In genomic region chr1:51916276-51916675, GRCm38 (mm10) we compare ENCODE assay signal across 8 mouse cellular contexts. TPM values are rescaled to one million over a fixed set of nuclear protein-coding genes. Genes with fewer than 3 reads are reported as not detected.
DNase-seq lines count a peak whose midpoint lies in the region; ATAC-seq and TF ChIP-seq lines count a peak whose summit lies in the region.

No protein-coding gene starts in this region.

- no peak overlapping the region for H3K27ac ChIP-seq in heart, embryonic 11.5 days (ENCODE audit: low read depth, low read length)
- no peak overlapping the region for H3K27ac ChIP-seq in bone marrow macrophage, adult 2 months (ENCODE audit: insufficient read depth, low read depth, low read length)
- H3K27ac ChIP-seq in hindbrain, embryonic 13.5 days, result peak overlapping the region; percentile 93
- no peak overlapping the region for H3K27ac ChIP-seq in midbrain, embryonic 11.5 days (ENCODE audit: low read depth, low read length)

- DNase-seq in heart, postnatal 36 days, result no peak
- peak; percentile 88 for DNase-seq in midbrain, embryonic 11.5 days (ENCODE audit: low spot score, missing footprints)
- DNase-seq in left cerebral cortex, adult 11 months (ENCODE audit: low spot score), result no peak
- DNase-seq in lung, postnatal 10 days, result no peak

- H3K9me3 ChIP-seq in heart, embryonic 11.5 days (replicated peaks; ENCODE audit: control insufficient read depth, low read length), result no peaks in the 10 kb centered on the region
- no peaks in the 10 kb centered on the region for H3K9me3 ChIP-seq in hindbrain, embryonic 13.5 days
- H3K9me3 ChIP-seq in midbrain, embryonic 11.5 days (ENCODE audit: control insufficient read depth, low read length), result no peaks in the 10 kb centered on the region

- peak overlapping the region; percentile 67 for H3K4me2 ChIP-seq in heart, embryonic 11.5 days
- H3K4me2 ChIP-seq in hindbrain, embryonic 13.5 days, result peak overlapping the region; percentile 61
- peak overlapping the region; percentile 57 for H3K4me2 ChIP-seq in midbrain, embryonic 11.5 days

- no peak for TF ChIP-seq POLR2A in bone marrow macrophage, adult 2 months (IDR thresholded peaks at IDR 0.05; ENCODE audit: borderline replicate concordance, low read depth, low read length)

- peaks cover 13% of the 10 kb centered on the region for H3K4me1 ChIP-seq in heart, embryonic 11.5 days (ENCODE audit: control insufficient read depth, insufficient read depth, low read length)
- H3K4me1 ChIP-seq in bone marrow macrophage, adult 2 months (ENCODE audit: control insufficient read depth, insufficient read depth, low read length), result no peaks in the 10 kb centered on the region; the same call in 1 of the 2 replicates
- peaks cover 31% of the 10 kb centered on the region for H3K4me1 ChIP-seq in hindbrain, embryonic 13.5 days (replicated peaks)
- peaks cover 9% of the 10 kb centered on the region for H3K4me1 ChIP-seq in midbrain, embryonic 11.5 days (ENCODE audit: control insufficient read depth, insufficient read depth, low read length)

- peak overlapping the region; percentile 86; the same call in 1 of the 2 replicates for H3K9ac ChIP-seq in heart, embryonic 11.5 days (ENCODE audit: low read depth, low read length)
- H3K9ac ChIP-seq in hindbrain, embryonic 13.5 days, result peak overlapping the region; percentile 95
- H3K9ac ChIP-seq in midbrain, embryonic 11.5 days (ENCODE audit: low read length), result no peak overlapping the region

- 44% methylated on average over 5 of the region's 5 CpGs for WGBS in heart, embryonic 11.5 days (ENCODE audit: insufficient replicate concordance)
- WGBS in hindbrain, embryonic 13.5 days, result 56% methylated on average over 5 of the region's 5 CpGs
- WGBS in midbrain, embryonic 11.5 days, result 53% methylated on average over 5 of the region's 5 CpGs

- no peak for ATAC-seq in heart, embryonic 11.5 days (replicated peaks; ENCODE audit: insufficient number of reproducible peaks, low FRiP score, low TSS enrichment)
- peak; percentile 12; the same call in 1 of the 2 replicates for ATAC-seq in hindbrain, embryonic 13.5 days (ENCODE audit: low FRiP score)
- peak; percentile 15 for ATAC-seq in midbrain, embryonic 11.5 days (ENCODE audit: low FRiP score)
- no peak for ATAC-seq in granulocyte monocyte progenitor cell, adult 5-6 weeks (replicated peaks; ENCODE audit: poor library complexity, severe bottlenecking)

- H3K27me3 ChIP-seq in heart, embryonic 11.5 days (ENCODE audit: control insufficient read depth, insufficient read depth, low read length), result no peaks in the 10 kb centered on the region
- H3K27me3 ChIP-seq in hindbrain, embryonic 13.5 days, result no peaks in the 10 kb centered on the region
- H3K27me3 ChIP-seq in midbrain, embryonic 11.5 days (ENCODE audit: control insufficient read depth, insufficient read depth, low read length), result no peaks in the 10 kb centered on the region

- intact Hi-C loops in heart, postnatal 36 days (cut with DNase I), result loop anchor here (2.0 kb wide), 1 partner anchor 29 kb away; no protein-coding TSS in a partner anchor

- peak overlapping the region; percentile 80 for H3K4me3 ChIP-seq in heart, embryonic 11.5 days (ENCODE audit: low read depth, low read length)
- peak overlapping the region; percentile 51; the same call in 1 of the 2 replicates for H3K4me3 ChIP-seq in bone marrow macrophage, adult 2 months (ENCODE audit: insufficient read depth, low read length)
- peak overlapping the region; percentile 86 for H3K4me3 ChIP-seq in hindbrain, embryonic 13.5 days
- H3K4me3 ChIP-seq in midbrain, embryonic 11.5 days (ENCODE audit: low read depth, low read length), result peak overlapping the region; percentile 78

- no peaks in the 10 kb centered on the region for H3K36me3 ChIP-seq in heart, embryonic 11.5 days (ENCODE audit: control insufficient read depth, insufficient read depth, low read length)
- H3K36me3 ChIP-seq in hindbrain, embryonic 13.5 days, result no peaks in the 10 kb centered on the region
- no peaks in the 10 kb centered on the region for H3K36me3 ChIP-seq in midbrain, embryonic 11.5 days (ENCODE audit: control insufficient read depth, insufficient read depth, low read length)

- TF ChIP-seq CTCF in bone marrow macrophage, adult 2 months (IDR thresholded peaks at IDR 0.05; ENCODE audit: low read depth, low read length), result no peak

RNA-seq across cellular contexts. Expression of gene Myo1b, which starts 0.4 kb away (rescaled TPM):
- polyA plus RNA-seq in heart, embryonic 11.5 days (2014; fragmentation: Nextera tagmentation; extraction: Ambion mirVana), result 39.1 and 51.8 TPM in 2 replicates
- total RNA-seq in heart, postnatal 36 days (2021), result 10 to 100 TPM; 25.3 to 30.9 TPM
- polyA plus RNA-seq in bone marrow macrophage, adult 2 months (2012; ENCODE audit: insufficient read depth, insufficient read length, missing spikeins), result 1.2 and 1.8 TPM in 2 replicates
- polyA plus RNA-seq in hindbrain, embryonic 13.5 days (2015; fragmentation: Nextera tagmentation; extraction: Ambion mirVana), result 78.7 and 87.9 TPM in 2 replicates
- polyA plus RNA-seq in midbrain, embryonic 11.5 days (2014; fragmentation: Nextera tagmentation; extraction: Ambion mirVana), result 104 and 105 TPM in 2 replicates
- 2.6 and 4.4 TPM in 2 replicates for total RNA-seq in granulocyte monocyte progenitor cell, adult 5-6 weeks (2014; fragmentation: Nextera tagmentation)
- total RNA-seq in granulocyte monocyte progenitor cell, adult 5-6 weeks (2017), result 5.5 and 13.1 TPM in 2 replicates

Comparison
In these comparisons a context has a peak if more than half of its experiments do, and no peak if none do; other contexts are left out.
1. ATAC-seq: peak in hindbrain, embryonic 13.5 days (single experiment) and midbrain, embryonic 11.5 days (single experiment); none in heart, embryonic 11.5 days (single experiment) and granulocyte monocyte progenitor cell, adult 5-6 weeks (single experiment).
2. RNA of gene Myo1b, which starts 0.4 kb away (polyA plus RNA-seq): 104 to 105 TPM in midbrain, embryonic 11.5 days, 78.7 to 87.9 TPM in hindbrain, embryonic 13.5 days and 39.1 to 51.8 TPM in heart, embryonic 11.5 days; 1.2 to 1.8 TPM in bone marrow macrophage, adult 2 months; every median in the first group is over 10 times any median in the second.
3. Peak in every context shown above with its lines, with median percentiles within 50 percentile points of each other: H3K4me2 ChIP-seq and H3K4me3 ChIP-seq.